Mouse (Mus musculus) liver, adult 2 months (tissue): ENCODE results near the gene Fryl.
"Not testable (repeated sequence)": the region's sequence is repeated elsewhere in the genome, so short reads cannot be mapped to it uniquely, and the experiment has no call there.

Experiments used
- CTCF ChIP-seq: fragments of 200-500 bp; IDR thresholded peaks from 2 replicates; pipeline ENCODE4 v1.5.1; 2011; ENCODE audit warnings: low read depth, low read length, control low read depth
- POLR2A ChIP-seq: fragments of 200-500 bp; IDR thresholded peaks from 2 replicates; pipeline ENCODE4 v1.6.1; 2011; ENCODE audit warnings: low read length, control low read depth; ENCODE audit not compliant: insufficient read depth; ENCODE audit errors: extremely low read depth

GRCm38 (mm10) chr5:73012884-73013610, 243.4 kb downstream of the Fryl start:
- not testable (repeated sequence) for TF ChIP-seq POLR2A, CTCF
